Mouse (Mus musculus) ES-E14 (cell line): ENCODE results near the gene Cacna2d2. TPM values are rescaled to one million over a fixed set of nuclear protein-coding genes. Genes with fewer than 3 reads are reported as not detected.

Source experiments
- DNase-seq: peaks from one replicate; pipeline ENCODE4 v3.0.0-alpha.2; 2013; ENCODE audit warnings: low read depth, low spot score
- H3K27ac ChIP-seq: 2 replicates; pipeline ENCODE4 v1.5.1; 2012; ENCODE audit warnings: low read depth, mild to moderate bottlenecking, low read length, moderate library complexity, mixed read lengths; ENCODE audit not compliant: poor library complexity, insufficient read depth, severe bottlenecking
- H3K36me3 ChIP-seq: 2 replicates; pipeline ENCODE4 v1.6.1; 2012; ENCODE audit warnings: mild to moderate bottlenecking, low read length, moderate library complexity, mixed read lengths; ENCODE audit not compliant: control insufficient read depth, poor library complexity, insufficient read depth, severe bottlenecking
- H3K4me1 ChIP-seq, 2 experiments: fragments of 150-350 bp in 1 of 2; sonication (generic) in 1 of 2; 2 replicates each; pipeline ENCODE4 v1.6.1; 2012; ENCODE audit warnings: low read length in 2 of 2, mild to moderate bottlenecking in 1 of 2, mixed read lengths in 1 of 2; ENCODE audit not compliant: control insufficient read depth in 2 of 2, insufficient read depth in 2 of 2, poor library complexity in 1 of 2
- H3K4me3 ChIP-seq, 2 experiments: fragments of 150-350 bp in 1 of 2; sonication (generic) in 1 of 2; 2 replicates each; pipeline ENCODE4 v1.5.1; 2012; ENCODE audit warnings: low read length in 2 of 2, low read depth in 1 of 2, mild to moderate bottlenecking in 1 of 2, mixed read lengths in 1 of 2; ENCODE audit not compliant: insufficient read depth in 1 of 2, poor library complexity in 1 of 2, severe bottlenecking in 1 of 2
- H3K9ac ChIP-seq: 2 replicates; pipeline ENCODE4 v1.6.1; 2012; ENCODE audit warnings: low read depth, mild to moderate bottlenecking, low read length, mixed read lengths; ENCODE audit not compliant: poor library complexity, insufficient read depth, severe bottlenecking
- H3K9me3 ChIP-seq: fragments of 150-350 bp; sonication (generic); 2 replicates; pipeline ENCODE4 v1.6.1; 2012; ENCODE audit warnings: low read depth, mild to moderate bottlenecking, low read length; ENCODE audit not compliant: control insufficient read depth, insufficient read depth
- CHD2 ChIP-seq: IDR thresholded peaks from 2 replicates; pipeline ENCODE4 v1.6.1; 2014; ENCODE audit warnings: mild to moderate bottlenecking, low read depth, low read length, inconsistent platforms
- HCFC1 ChIP-seq: IDR thresholded peaks from 2 replicates; pipeline ENCODE4 v1.6.1; 2012; ENCODE audit warnings: low read length, inconsistent platforms, borderline replicate concordance; ENCODE audit not compliant: insufficient read depth
- MAFK ChIP-seq: IDR thresholded peaks from 2 replicates; pipeline ENCODE4 v1.6.1; 2014; ENCODE audit warnings: mild to moderate bottlenecking, low read depth, low read length, inconsistent platforms; ENCODE audit not compliant: insufficient read depth
- ZC3H11A ChIP-seq: IDR thresholded peaks from 2 replicates; pipeline ENCODE4 v1.6.1; 2012; ENCODE audit warnings: low read depth, mild to moderate bottlenecking, inconsistent platforms, low read length, borderline replicate concordance
- ZNF384 ChIP-seq: IDR thresholded peaks from 2 replicates; pipeline ENCODE4 v1.6.1; 2012; ENCODE audit warnings: low read depth, low read length, inconsistent platforms
- in situ Hi-C, 2 experiments: fragments of 600-800 bp; cut with MboI; formaldehyde crosslinking; loops; one replicate each; pipeline ENCODE4 v1.15.1; 2025; ENCODE audit warnings: low sequenced_read_pairs in 2 of 2, inconsistent platforms in 1 of 2; ENCODE audit not compliant: unreplicated experiment in 2 of 2
- total RNA-seq: library from RNA; depleted of rRNA; stranded (reverse); fragments of 300-350 nt; gene quantifications from 2 replicates; pipeline ENCODE4 v1.2.3, GENCODE M21; 2012

Gene Cacna2d2
- total RNA-seq, 1 experiment = 0.85 TPM

DNA sequence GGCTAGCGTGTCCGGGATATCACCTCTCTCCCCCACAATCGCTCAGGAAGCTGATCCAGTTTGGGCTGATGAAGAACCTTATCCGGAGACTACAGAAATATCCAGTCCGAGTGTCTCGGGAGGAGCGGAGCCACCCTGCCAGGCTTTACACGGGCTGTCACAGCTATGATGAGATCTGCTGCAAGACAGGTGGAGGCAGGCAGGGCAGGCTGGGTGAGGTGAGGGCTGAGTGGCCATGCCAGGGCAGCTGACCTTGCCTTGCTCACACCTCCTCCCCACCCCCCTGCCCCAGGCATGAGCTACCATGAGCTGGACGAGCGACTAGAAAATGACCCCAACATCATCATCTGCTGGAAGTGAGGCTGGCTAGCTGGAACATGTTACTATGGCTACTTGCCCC lies 145.8 kb downstream of the Cacna2d2 start:
- in situ Hi-C loops = no loop called here

GRCm38 (mm10) chr9:107545602-107546001 lies 146.2 kb downstream of the Cacna2d2 start:
- Histone ChIP-seq H3K36me3 (peaks cover 6% of the 10 kb centered on the region; the same call in 1 of the 2 replicates), H3K4me1 (peaks cover 0 to 20% of the 10 kb centered on the region in 2 experiments; a peak in 3 of 4 replicates), H3K9me3 (no peaks in the 10 kb centered on the region), H3K4me3 (no peak overlapping the region), H3K27ac (no peak overlapping the region), H3K9ac (no peak overlapping the region)
- TF ChIP-seq ZNF384 (no peak), CHD2 (no peak), MAFK (no peak), ZC3H11A (no peak), HCFC1 (no peak)
- in situ Hi-C loops = no loop called here
- DNase-seq = no peak

More for the DNA sequence above, 145.8 kb downstream of the Cacna2d2 start:
- DNase-seq = no peak
- H3K4me3 ChIP-seq = no peak overlapping the region
- no peak overlapping the region for H3K27ac ChIP-seq
- TF ChIP-seq CHD2 = no peak
- TF ChIP-seq HCFC1 = no peak
- TF ChIP-seq MAFK = no peak
- TF ChIP-seq ZNF384 = no peak
- no peak for TF ChIP-seq ZC3H11A
- peaks cover 0 to 18% of the 10 kb centered on the region in 2 experiments; a peak in 3 of 4 replicates for H3K4me1 ChIP-seq
- H3K36me3 ChIP-seq = peaks cover 6% of the 10 kb centered on the region; the same call in 1 of the 2 replicates
- no peaks in the 10 kb centered on the region for H3K9me3 ChIP-seq
- H3K9ac ChIP-seq = no peak overlapping the region

DNA sequence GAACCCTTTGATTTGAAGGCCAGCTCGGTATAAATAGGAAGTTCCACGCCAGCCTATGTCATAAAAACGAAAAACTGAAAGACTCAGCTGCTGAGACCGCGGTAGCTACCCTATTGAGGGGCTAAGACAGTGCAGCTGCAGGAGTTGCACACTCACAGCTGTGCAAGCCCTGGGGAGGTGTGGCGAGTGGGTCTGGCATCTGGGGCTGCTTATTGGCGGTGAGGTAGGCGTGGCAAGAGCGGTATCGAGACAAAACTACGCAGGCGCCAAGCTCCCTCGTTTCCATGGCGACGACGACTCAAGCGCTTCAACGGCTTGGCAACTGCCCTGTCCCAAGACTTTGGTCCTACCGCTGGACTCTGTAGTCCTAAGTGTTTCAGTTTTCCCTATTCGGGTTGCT lies 147.6 kb downstream of the Cacna2d2 start, which contains the start of gene Zmynd10:
Gene Zmynd10, plus strand, starts transcription at position 273 of the 400 bp plus-strand sequence.
- in situ Hi-C loops = no loop called here
- H3K9me3 ChIP-seq = no peaks in the 10 kb centered on the region
- no peak for TF ChIP-seq HCFC1
- TF ChIP-seq ZC3H11A = no peak
- TF ChIP-seq CHD2 = no peak
- TF ChIP-seq ZNF384 = no peak
- no peak for TF ChIP-seq MAFK
- no peak within 1 kb of the TSS for H3K27ac ChIP-seq
- peak; percentile 87 for DNase-seq
- peak within 1 kb of the TSS in 1 of 2 experiments; percentile 42; a peak in 1 of 4 replicates for H3K4me3 ChIP-seq
- peaks cover 6% of the 10 kb centered on the region; the same call in 1 of the 2 replicates for H3K36me3 ChIP-seq
- no peak within 1 kb of the TSS for H3K9ac ChIP-seq
- H3K4me1 ChIP-seq = peaks cover 0 to 29% of the 10 kb centered on the region in 2 experiments; a peak in 2 of 4 replicates

DNA sequence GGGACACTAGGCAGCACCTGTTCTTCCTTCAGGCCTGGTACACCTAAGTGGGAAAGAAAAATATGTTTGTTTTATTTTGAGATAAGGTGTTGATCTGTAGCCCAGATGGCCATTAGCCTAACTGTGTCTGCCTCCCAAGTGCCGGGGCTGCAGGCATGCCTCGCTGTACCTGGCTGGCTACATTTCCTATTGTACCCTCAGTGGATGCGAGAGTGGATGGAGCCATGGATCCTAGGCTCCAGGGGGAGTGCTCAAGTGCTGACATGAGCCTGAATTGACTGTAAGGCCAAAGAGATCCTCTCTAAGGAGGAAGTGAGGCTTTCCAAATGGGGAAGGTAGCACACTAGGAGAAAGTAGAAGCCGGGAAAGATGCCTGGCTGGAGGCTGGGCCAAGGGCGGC lies 148.5 kb downstream of the Cacna2d2 start:
- H3K9me3 ChIP-seq = no peaks in the 10 kb centered on the region
- no peak overlapping the region for H3K4me3 ChIP-seq
- in situ Hi-C loops = no loop called here
- no peak overlapping the region for H3K27ac ChIP-seq
- TF ChIP-seq ZC3H11A (no peak), HCFC1 (no peak), CHD2 (no peak), ZNF384 (no peak), MAFK (no peak)
- H3K4me1 ChIP-seq = peaks cover 0 to 22% of the 10 kb centered on the region in 2 experiments; a peak in 1 of 4 replicates
- peaks cover 6% of the 10 kb centered on the region; the same call in 1 of the 2 replicates for H3K36me3 ChIP-seq
- DNase-seq = no peak
- no peak overlapping the region for H3K9ac ChIP-seq
